Mouse (Mus musculus): Measurements from ENCODE around the gene Ptprm.

DNA sequence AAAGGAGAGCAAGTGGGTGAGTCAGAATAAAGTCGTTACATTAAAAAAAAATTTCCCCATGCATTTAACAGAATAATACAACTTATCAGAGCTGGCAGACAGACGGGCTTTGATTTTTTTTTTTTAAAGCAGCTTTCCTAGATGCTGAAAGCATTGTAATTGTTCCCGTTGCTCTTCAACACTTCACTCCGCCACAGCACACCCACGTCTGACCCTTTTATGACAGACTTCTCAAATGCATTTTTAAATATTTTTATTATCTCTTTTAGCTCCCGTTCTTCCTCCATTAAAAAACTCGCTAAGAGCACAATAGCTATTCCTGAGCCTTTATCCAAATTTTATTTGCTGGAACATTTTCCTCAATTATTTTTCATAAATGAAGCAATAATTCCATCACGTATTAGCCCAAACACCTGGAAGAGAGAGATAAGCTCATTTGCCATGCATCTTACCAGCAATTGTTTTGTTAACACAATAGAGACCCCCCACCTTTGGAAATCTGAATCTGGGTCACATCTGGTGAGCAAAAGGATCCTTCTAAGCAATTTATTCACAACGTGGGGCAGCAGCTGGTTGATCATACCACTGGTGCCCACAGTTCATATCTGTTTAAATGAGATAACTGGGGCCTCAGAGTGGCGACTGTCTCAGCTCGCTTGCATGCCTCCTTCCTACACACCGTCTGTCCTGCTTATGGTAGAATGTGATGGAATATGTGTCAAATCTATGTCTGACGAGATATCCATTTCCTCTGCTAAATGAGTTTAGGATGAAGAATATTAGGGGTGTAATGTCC lies 463.0 kb downstream of the Ptprm start:
- TF ChIP-seq CTCF (IDR thresholded peaks at IDR 0.05) (no peak), EP300 (IDR thresholded peaks at IDR 0.05) (no peak)
